Mouse (Mus musculus) forebrain, embryonic 11.5 days (tissue): ENCODE data around the gene Cdc14b. TPM values are rescaled to one million over a fixed set of nuclear protein-coding genes. Genes with fewer than 3 reads are reported as not detected.

Experiments used
- ATAC-seq: fragments of 200-750 bp; cut with Nextera tagmentation; replicated peaks from 2 replicates; pipeline ENCODE4 v1.8.0; 2017; ENCODE audit warnings: moderate TSS enrichment; ENCODE audit not compliant: low FRiP score
- DNase-seq: peaks from one replicate; pipeline ENCODE4 v3.0.0-alpha.2; 2017; ENCODE audit warnings: low spot score
- H3K27ac ChIP-seq: fragments of 300-500 bp; sonication (generic); 2 replicates; pipeline ENCODE4 v1.5.1; 2014; ENCODE audit warnings: low read depth, low read length
- H3K27me3 ChIP-seq: fragments of 300-500 bp; sonication (generic); 2 replicates; pipeline ENCODE4 v1.6.1; 2014; ENCODE audit warnings: mild to moderate bottlenecking, low read length, mixed read lengths; ENCODE audit not compliant: control insufficient read depth, insufficient read depth
- H3K36me3 ChIP-seq: fragments of 300-500 bp; sonication (generic); 2 replicates; pipeline ENCODE4 v1.6.1; 2014; ENCODE audit warnings: mild to moderate bottlenecking, low read length, moderate library complexity, mixed read lengths; ENCODE audit not compliant: control insufficient read depth, insufficient read depth
- H3K4me1 ChIP-seq: fragments of 300-500 bp; sonication (generic); replicated peaks from 2 replicates; pipeline ENCODE4 v1.6.1; 2014; ENCODE audit warnings: low read length, mixed read lengths; ENCODE audit not compliant: control insufficient read depth, insufficient read depth
- H3K4me2 ChIP-seq: fragments of 300-500 bp; sonication (generic); 2 replicates; pipeline ENCODE4 v1.6.1; 2014; ENCODE audit warnings: low read depth, mild to moderate bottlenecking, low read length, moderate library complexity, mixed read lengths; ENCODE audit not compliant: severe bottlenecking
- H3K4me3 ChIP-seq: fragments of 300-500 bp; sonication (generic); 2 replicates; pipeline ENCODE4 v1.5.1; 2014; ENCODE audit warnings: low read depth, low read length
- H3K9ac ChIP-seq: fragments of 300-500 bp; sonication (generic); 2 replicates; pipeline ENCODE4 v1.6.1; 2014; ENCODE audit warnings: low read length
- H3K9me3 ChIP-seq: fragments of 300-500 bp; sonication (generic); 2 replicates; pipeline ENCODE4 v1.6.1; 2016; ENCODE audit warnings: low read length, mixed read lengths; ENCODE audit not compliant: control insufficient read depth
- WGBS: fragments of 180-500 bp; shearing (Covaris S2); extraction: QIAGEN DNeasy Blood & Tissue Kit; methylation state at CpG from one replicate; pipeline ENCODE4 v1.1.7; 2014; 5-methylcytosine and 5-hydroxymethylcytosine counted together
- polyA plus RNA-seq: library from polyadenylated mRNA; unstranded; fragments of >200 nt; fragmentation: Nextera tagmentation; extraction: Ambion mirVana; gene quantifications from 2 replicates; pipeline ENCODE4 v1.2.1, GENCODE M21; 2014

Gene Cdc14b
- polyA plus RNA-seq, 1 experiment from 2014 or later = 13.7 TPM

DNA sequence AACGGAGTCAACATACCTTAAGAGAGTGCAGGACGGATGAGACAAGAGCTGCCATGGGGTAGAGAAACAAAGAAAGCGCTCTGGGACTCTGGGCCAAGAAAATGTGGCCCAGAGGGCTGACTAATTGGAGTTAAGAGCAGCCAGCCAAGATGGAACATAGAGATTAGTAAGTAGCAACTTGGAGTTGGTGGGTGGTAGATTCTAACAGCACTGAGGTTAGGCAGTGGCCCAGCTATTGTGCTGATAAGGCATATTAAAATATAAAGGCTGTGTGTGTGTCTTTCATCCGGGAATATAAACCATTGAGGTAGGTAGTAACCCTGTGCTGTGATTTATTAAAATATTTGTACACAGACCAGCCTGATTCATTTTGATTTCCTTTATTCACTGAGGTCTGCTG is 11.2 kb upstream of the Cdc14b start:
- H3K9ac ChIP-seq = no peak overlapping the region
- ATAC-seq = no peak
- 58% methylated on average over 4 of the region's 4 CpGs for WGBS

DNA sequence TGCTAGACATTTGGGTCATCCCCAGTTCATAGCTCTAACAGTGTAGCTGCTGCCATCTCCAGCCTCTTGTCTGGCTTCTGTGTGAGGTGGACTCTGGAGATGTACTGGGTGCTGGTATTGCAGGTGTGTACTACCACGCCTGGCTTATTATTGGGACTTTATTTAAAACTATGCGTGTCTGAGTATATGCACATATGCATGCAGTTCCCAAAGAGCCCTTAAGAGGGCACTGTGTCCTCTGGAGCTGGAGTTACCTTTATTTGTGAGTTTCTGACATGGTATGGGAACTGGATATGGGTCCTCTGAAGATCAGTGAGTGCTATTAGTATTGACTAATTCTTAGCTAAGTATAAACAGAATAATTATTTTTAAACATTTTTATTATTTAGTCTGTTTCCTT is 9.6 kb upstream of the Cdc14b start:
- no peak for DNase-seq
- no peak for ATAC-seq
- H3K4me1 ChIP-seq = no peaks in the 10 kb centered on the region
- no peak overlapping the region for H3K9ac ChIP-seq
- no peaks in the 10 kb centered on the region; the same call in 1 of the 2 replicates for H3K9me3 ChIP-seq
- H3K4me3 ChIP-seq = no peak overlapping the region
- no peaks in the 10 kb centered on the region for H3K27me3 ChIP-seq
- H3K4me2 ChIP-seq = no peak overlapping the region
- H3K27ac ChIP-seq = no peak overlapping the region
- 95% methylated on average over 2 of the region's 2 CpGs for WGBS
- no peaks in the 10 kb centered on the region for H3K36me3 ChIP-seq

More for the DNA sequence above, 11.2 kb upstream of the Cdc14b start:
- no peak for DNase-seq
- H3K9me3 ChIP-seq = no peaks in the 10 kb centered on the region; the same call in 1 of the 2 replicates
- H3K4me2 ChIP-seq = no peak overlapping the region
- no peak overlapping the region for H3K4me3 ChIP-seq
- H3K36me3 ChIP-seq = no peaks in the 10 kb centered on the region
- H3K27ac ChIP-seq = no peak overlapping the region
- H3K4me1 ChIP-seq = no peaks in the 10 kb centered on the region
- no peaks in the 10 kb centered on the region for H3K27me3 ChIP-seq

DNA sequence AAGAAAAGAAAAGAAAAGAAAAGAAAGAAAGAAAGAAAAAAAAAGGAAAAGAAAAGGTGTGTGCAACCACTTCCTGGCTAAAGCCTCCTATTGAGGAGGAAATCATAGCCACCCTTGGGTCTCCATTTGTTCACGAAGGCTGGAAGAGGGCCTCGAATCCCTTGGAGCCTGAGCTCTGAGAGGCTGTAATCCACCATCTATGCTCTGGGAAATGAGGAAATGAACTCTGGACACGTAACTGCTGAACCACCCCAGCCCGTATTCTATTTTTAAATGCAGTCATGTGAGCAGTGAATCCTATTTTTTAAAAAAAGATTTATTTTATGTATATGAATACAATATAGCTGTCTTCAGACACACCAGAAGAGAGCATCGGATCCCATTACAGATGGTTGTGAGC is 5.8 kb upstream of the Cdc14b start:
- WGBS = 94% methylated on average over 5 of the region's 5 CpGs
- Histone ChIP-seq H3K36me3 (no peaks in the 10 kb centered on the region), H3K27ac (no peak overlapping the region), H3K9me3 (no peaks in the 10 kb centered on the region; the same call in 1 of the 2 replicates), H3K4me3 (no peak overlapping the region), H3K9ac (no peak overlapping the region), H3K4me1 (no peaks in the 10 kb centered on the region), H3K4me2 (no peak overlapping the region), H3K27me3 (peaks cover under 1% of the 10 kb centered on the region; the same call in 1 of the 2 replicates)
- ATAC-seq = no peak
- DNase-seq = no peak

DNA sequence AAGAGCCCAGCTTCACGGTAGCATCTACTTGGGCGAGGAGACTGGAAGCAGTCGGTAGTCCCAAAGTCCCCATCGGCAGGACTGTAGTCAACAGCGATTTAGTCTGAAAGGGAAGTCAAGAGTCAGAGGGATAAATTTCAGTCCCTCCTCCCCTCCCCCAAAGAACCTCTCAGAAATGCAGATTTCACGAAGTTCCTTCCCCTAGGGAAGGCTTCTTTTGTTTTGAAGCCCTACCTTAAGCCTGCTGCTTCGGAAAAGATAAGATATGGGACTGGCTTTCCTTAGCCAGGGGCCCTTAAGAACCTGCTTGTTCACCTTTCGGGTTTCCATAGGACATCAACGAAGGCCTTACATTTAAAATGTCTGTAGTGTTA is 651 bp upstream of the Cdc14b start:
- Histone ChIP-seq H3K9me3 (no peaks in the 10 kb centered on the region), H3K27me3 (peaks cover 4% of the 10 kb centered on the region; the same call in 1 of the 2 replicates), H3K4me3 (peak overlapping the region; percentile 73), H3K9ac (no peak overlapping the region), H3K27ac (no peak overlapping the region), H3K4me1 (0 out of 2 replicates have a peak, but pooled peaks cover 3% of the 10 kb centered on the region), H3K36me3 (no peaks in the 10 kb centered on the region), H3K4me2 (peak overlapping the region; percentile 100)
- WGBS = 16% methylated on average over 9 of the region's 9 CpGs
- DNase-seq (no peak), ATAC-seq (no peak)

DNA sequence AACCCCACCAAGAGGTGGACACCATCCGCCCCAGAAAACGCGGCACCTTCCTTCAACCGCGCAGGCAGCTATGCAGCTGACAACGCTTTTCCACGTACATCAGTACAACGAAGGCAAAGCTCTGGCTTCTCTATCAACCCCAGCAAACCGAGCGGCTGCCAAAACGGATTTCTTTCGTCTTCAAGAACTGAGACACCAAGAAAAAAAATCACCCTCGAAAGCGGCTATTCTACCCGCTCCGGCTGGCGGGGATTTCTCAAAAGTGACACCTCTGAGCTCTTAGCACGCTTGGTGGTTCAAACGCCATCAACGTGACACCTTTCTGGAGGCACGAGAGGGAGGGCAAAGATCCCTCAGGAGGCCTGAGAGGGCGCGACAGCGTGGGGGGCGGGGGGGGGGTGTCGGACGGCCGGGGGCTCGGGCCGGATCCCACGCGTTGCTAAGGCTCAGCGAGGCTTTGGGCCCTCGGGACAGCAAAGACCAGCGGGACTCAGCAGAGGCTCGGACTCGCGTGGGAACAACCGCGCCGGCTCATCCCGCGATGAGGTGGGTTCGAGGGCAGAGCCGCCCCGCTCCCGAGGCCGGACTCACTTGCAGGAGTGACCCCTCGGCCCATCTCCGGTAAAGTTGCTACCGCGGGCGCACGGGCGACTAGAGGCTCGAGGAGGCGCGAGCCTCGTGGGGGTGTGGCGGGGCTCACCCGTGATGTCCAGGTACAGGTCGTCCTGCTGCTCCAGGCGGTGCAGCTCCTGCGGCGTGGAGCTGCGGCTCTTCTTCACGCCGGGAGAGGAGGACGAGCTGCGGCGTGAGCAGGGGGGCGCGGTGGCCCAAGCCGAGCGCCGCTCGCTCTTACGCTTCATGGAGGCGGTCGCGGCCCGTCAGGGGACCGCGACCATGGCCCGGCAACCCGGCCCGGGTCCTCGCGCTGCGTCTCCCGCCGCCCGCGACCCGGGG is 922 bp downstream of the Cdc14b start:
- Histone ChIP-seq H3K4me1 (0 out of 2 replicates have a peak, but pooled peaks cover 3% of the 10 kb centered on the region), H3K4me3 (peak overlapping the region; percentile 73), H3K4me2 (peak overlapping the region; percentile 100), H3K9ac (peak overlapping the region; percentile 72), H3K27me3 (peaks cover 4% of the 10 kb centered on the region; the same call in 1 of the 2 replicates), H3K27ac (no peak overlapping the region), H3K36me3 (no peaks in the 10 kb centered on the region), H3K9me3 (no peaks in the 10 kb centered on the region)
- under 1% methylated on average over 93 of the region's 95 CpGs for WGBS
- DNase-seq = peak; percentile 76
- peak; percentile 80 for ATAC-seq

DNA sequence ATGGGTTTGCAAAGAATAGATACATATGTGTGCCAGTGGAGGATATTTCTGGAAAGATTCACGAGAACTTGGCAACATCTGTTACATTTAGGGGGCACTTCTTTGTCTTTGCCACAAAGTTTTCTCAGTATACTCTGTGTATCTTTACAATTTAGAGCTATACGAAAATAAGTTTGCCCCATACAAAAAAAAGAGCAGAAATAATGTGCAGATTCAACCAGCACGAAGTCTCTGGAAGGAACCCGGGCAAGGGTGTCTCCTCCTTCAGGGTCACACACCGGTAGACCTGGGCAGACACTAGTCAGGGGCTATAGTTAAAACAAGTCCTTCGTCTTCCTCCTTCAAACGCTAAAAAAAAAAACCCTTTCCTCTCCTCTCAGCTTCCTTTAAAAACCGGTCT is 1.7 kb downstream of the Cdc14b start:
- H3K4me1 ChIP-seq = 0 out of 2 replicates have a peak, but pooled peaks cover 3% of the 10 kb centered on the region
- H3K4me3 ChIP-seq = peak overlapping the region; percentile 73
- H3K4me2 ChIP-seq = peak overlapping the region; percentile 100
- no peaks in the 10 kb centered on the region for H3K36me3 ChIP-seq
- no peak overlapping the region for H3K9ac ChIP-seq
- peaks cover 4% of the 10 kb centered on the region; the same call in 1 of the 2 replicates for H3K27me3 ChIP-seq
- H3K9me3 ChIP-seq = no peaks in the 10 kb centered on the region
- H3K27ac ChIP-seq = no peak overlapping the region
- WGBS = 49% methylated on average over 8 of the region's 8 CpGs
- DNase-seq (no peak), ATAC-seq (no peak)

DNA sequence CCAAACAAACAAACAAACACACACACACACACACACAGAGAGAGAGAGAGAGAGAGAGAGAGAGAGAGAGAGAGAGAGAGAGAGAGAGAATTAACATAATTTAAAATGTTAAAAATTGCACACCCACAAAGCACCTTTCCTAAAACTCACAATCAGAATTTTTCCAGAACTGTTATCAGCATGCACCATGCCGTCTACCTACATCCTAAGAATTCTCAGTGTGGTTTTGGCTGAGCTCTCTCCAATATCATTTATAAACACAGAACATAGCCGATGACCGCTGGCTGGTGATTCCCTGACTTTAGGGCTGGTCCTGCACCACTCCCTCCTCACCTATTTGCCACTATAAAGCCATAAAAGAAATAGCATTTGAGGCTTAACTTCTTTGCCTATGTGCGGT is 6.7 kb downstream of the Cdc14b start:
- H3K27me3 ChIP-seq = no peaks in the 10 kb centered on the region
- H3K9ac ChIP-seq = no peak overlapping the region
- no peaks in the 10 kb centered on the region for H3K9me3 ChIP-seq
- 81% methylated on average over 4 of the region's 4 CpGs for WGBS
- no peak for ATAC-seq
- DNase-seq = no peak
- H3K4me3 ChIP-seq = no peak overlapping the region
- no peak overlapping the region for H3K4me2 ChIP-seq
- H3K27ac ChIP-seq = no peak overlapping the region
- no peaks in the 10 kb centered on the region for H3K36me3 ChIP-seq
- 0 out of 2 replicates have a peak, but pooled peaks cover 4% of the 10 kb centered on the region for H3K4me1 ChIP-seq

DNA sequence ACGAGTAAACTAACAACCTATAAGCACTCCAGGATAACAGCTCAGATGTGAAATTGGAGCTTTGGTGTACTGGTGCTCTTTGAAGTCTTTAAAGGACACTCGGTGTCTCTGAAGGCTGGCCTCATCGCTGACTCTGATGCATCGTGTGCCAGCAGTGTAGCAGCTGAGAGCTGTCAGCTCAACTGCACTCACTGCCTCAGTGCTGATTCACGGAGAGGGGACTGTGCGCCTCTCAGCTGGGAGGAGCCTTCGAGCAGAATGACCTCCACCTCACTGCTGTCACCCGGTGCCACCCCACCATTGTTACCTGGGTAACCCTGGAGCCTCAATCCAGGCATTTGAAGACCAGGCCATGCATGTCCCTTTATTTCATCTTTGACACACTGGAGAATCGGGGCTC is 7.9 kb downstream of the Cdc14b start:
- H3K4me2 ChIP-seq = no peak overlapping the region
- H3K4me1 ChIP-seq = 0 out of 2 replicates have a peak, but pooled peaks cover 4% of the 10 kb centered on the region
- no peaks in the 10 kb centered on the region for H3K27me3 ChIP-seq
- no peak overlapping the region for H3K9ac ChIP-seq
- no peaks in the 10 kb centered on the region for H3K36me3 ChIP-seq
- WGBS = 33% methylated on average over 9 of the region's 9 CpGs
- no peak overlapping the region for H3K27ac ChIP-seq
- H3K4me3 ChIP-seq = no peak overlapping the region
- DNase-seq = no peak
- H3K9me3 ChIP-seq = no peaks in the 10 kb centered on the region
- ATAC-seq = no peak
